Mouse (Mus musculus): ENCODE results near the gene Stoml2.
"Not testable (repeated sequence)": the region's sequence is repeated elsewhere in the genome, so short reads cannot be mapped to it uniquely, and the experiment has no call there.

The Stoml2 gene

DNA sequence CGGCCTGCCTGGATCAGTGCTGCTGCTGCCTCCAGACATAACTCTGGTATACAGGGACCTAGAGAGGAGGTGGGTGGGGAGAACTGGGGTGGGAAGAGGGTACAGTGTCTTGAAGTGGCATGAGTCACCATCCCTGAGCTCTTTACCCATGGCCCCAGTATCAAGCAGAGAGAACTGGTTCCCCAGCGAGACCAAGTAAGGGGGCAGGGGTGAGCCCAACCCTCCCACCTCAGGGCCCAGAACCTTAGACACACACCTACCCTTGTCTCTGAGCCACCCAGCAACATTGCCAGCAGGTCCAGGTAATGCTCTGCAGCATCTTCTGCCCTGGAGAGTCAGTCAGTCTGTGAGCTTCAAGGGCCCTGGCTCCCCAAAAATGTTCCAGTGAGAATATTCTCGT, 26.6 kb downstream of the Stoml2 start:
- DNase-seq (ENCODE audit: low read depth, low spot score): no peak

DNA sequence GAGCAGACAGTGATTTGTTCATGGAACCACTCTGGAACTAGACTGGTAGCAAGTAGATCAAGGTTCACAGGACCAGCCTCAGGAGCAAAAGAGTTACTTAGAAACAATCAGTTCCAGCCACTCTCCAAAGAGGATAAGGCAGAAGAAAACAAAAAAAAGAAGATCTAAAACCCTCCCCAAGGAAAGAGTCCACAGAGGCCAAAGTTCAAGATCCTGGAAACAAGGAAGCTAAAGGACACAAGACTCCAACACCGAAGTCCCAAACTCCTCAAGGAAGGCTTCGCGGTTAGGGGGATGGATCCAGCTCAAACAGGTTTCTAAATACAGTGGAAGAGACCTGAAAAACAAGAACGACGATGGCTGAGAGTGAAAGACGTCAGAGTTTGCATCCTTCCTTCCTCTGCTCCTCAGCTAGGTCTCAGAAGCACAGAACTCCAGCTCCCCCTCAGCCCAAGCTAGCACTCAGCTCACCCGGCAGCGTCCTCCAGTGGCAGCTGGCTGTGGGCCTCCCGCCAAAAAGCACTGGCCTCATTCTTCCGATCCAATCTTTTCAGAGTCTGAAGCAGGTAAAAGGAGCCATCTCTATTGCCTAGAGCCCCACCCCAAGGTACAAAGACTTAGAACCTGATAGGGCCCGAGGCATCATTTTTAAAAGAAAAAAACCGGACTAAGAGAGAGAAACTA, 28.6 kb downstream of the Stoml2 start:
- no peak for DNase-seq (ENCODE audit: low read depth, low spot score)

DNA sequence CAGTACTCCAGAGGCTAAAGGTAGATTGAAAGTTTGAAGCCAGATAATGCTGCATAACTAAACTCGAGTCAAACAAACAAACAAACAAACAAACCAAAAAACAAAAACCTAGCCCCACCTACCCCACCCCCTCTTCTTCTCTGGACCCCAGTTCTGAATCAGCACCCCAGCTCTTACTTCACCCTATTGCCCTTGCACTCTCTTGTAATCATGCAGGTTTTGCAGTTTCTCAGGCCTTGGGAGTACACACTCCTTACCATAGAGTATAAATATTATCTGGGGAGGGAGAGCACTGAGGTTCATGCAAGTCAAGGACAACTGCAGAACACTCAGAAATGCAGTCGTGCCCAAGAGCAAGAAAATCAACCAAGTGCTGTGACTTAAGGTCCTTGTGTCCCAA, 30.2 kb downstream of the Stoml2 start:
- DNase-seq (ENCODE audit: low read depth, low spot score): no peak

DNA sequence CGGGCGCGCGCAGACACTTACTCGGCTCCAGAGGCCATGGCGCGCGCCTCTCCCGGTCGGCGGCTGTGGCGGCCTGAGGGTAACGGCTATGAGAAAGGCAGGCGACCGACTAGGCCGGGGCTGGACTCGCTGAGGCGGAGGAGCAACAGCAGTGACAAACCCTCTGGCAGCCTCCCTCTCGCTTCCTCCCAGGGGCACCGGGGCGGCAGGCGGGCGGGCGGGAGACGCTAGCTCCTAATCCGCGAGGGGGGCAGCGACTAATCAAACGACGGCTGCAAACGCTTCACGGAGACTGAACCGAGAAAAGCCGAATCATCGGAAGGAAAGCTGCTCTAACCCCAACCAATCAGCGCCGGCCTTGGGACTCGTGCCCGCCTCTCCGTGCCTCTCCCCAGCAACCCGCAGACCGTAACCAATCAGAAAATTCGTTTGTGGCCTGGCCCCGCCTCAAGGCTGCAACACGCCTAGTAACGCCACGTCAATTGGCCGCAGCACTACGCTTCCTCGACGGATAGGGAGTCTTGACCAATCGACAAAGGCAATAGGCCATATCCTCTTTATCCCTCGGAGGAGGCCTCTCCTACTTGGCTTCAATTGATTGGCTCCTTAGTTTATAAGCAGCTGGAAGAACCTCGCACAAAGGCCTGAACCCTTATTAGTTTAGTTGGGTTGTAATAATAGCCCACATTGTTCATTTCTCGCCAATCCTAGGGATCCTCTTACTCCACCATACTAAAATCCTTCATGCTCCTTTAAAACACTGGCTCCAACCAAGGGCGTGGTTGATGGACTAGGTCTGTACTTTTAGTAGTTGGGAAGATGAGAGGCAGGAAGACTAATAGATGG, 31.1 kb downstream of the Stoml2 start, which contains the start of gene Vcp:
Vcp (minus strand) TSS at position 367 of the 846 bp plus-strand sequence.
- peak; percentile 98 for DNase-seq (ENCODE audit: low read depth, low spot score)

DNA sequence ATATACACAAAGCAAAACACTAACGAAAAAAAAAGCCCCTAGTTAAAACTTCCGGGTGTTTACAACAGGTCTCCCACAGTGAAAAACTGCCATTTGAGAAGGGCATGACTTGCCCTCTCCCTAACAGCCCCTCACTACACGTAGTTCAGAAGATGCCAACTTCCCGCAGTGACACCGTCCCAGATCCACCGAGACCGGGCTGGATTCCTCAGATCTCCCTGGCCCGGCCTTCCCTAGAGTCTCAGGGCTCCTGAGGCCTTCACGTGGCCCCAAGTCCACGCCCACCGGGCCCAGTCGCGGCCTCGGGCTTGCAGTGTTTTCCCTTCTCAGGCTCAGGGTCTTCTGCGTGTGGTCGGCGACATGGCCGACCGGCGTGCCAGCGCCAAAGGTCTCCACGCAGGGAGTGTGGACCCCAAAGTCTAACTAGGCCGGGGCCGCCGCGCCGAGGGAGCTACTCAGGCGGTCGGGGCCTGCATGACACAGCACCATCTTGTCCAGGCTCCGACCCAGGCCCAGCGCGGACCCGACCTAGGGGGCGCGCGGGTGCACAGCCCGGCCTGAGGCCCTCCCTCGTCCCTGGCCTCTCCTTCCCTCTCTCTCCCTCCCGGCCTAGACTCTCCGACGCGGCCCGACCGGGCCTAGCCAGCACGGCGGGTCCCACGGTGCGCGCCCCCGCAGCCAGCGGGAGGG, 31.9 kb downstream of the Stoml2 start:
- DNase-seq (ENCODE audit: low read depth, low spot score): peak; percentile 57

DNA sequence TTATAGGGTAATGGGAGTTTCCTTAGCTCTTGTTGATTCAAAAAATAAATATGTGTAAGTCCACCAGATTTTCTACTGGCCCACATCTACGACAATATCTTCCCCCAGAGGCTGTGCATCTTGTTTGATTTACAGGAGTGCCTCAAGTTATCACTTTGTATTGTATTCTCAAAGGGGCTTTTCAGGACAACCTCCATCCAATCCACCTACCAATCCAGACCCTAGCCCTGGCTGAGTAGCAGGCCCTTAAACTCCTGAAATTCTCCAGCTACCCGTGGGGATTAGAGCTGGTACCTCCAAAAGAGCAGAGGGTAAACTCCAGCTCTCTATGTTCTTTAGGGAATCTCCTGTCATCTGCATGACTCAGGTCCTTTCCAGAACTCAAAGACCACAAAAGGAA, 33.5 kb downstream of the Stoml2 start:
- DNase-seq (ENCODE audit: low read depth, low spot score): no peak

DNA sequence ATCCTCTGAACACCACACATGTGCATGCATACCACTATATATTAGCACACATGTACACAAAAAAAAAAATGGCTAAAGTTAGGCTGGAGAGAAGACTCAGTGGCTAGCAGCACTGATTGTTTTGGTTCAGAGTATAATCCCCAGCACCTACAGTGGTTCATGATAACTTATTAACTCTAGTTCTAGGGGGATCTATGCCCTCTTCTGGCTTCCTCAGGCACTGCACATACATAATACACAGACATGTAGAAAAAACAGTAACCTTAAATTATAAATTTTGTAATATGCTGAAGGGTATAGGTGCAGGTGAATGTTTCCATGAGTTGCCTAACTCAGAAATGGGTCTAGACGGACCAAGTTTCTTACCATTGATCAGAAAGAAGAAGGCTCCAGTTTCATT, 43.2 kb downstream of the Stoml2 start:
- DNase-seq (ENCODE audit: low read depth, low spot score): no peak

DNA sequence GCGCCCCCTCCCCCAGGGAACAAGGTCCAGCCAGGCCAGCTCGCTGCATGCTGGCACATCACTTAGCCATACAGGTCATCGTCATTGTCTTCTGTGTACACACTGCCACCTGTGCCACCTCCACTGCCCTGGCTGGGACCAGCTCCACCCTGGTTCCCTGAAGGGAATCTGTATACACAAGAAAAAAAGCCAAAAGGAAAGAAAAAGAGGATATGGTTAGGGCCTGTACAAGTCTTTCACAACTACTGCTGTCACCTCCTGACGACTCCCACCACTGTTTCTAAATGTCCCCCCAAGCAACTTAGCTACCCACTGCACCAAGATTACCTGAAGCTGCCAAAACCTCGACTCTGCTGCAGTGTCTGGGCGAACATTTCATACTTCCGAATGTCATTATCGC, 51.0 kb downstream of the Stoml2 start:
- not testable (repeated sequence) for DNase-seq (ENCODE audit: low read depth, low spot score)

DNA sequence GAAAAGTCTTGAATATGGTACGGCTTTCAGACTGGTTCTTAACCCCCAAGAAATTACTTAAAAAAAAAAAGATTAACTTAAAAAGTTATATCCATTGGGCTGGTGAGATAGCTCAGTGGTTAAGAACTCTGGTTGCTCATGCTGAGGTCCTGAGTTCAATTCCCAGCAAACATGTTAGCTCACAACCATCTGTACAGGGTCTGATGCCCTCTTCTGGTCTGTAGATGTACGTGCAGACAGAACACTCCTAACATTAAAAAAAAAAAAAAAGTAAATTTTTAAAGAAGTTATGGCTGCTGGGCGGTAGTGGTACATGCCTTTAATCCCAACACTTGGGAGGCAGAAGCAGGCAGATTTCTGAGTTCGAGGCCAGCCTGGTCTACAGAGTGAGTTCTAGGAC, 53.4 kb downstream of the Stoml2 start:
- DNase-seq (ENCODE audit: low read depth, low spot score): no peak
